Mouse (Mus musculus) naive thymus-derived CD4-positive, alpha-beta T cell, adult 2 months (primary cell): ENCODE results near the gene Kif14.
A peak's percentile ranks its signal among the peaks of the same experiment; 100 is the strongest.

Source experiments
- DNase-seq: peaks from one replicate; pipeline ENCODE4 v3.0.0-alpha.2; 2011; ENCODE audit warnings: low read depth

Kif14 gene

DNA sequence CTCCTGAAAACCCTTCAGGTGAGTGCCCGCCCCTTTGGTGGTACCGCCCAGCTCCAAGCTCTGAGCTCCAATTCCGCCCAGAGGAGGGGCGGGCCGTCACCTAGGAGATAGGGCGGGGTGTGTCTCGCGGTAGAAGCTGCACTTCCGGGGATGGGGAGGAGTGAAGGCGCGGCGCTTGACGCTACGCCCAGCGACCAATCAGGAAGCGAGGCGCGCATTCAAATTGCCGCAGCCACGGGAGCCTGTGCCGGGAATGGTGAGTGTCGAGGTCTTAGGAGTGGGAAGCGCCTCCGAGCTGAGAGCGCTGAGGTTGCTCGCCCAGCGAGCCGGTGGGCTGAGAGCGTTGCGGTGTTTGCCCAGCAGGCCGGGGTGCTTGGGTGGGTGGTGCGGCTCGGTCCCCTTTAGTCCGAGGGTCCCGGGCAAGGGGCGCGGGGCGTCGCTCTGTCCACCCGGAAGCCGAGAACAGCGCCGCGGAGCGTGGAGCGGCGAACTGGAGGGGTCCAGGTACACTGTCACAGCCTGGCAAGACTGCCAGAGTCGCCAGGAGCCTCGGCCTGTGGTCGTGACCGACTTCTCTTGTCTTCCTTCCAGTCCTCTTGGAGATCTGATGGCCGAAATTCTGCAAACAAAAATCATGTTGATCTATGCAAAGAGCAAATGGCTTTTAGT lies at the start of gene Kif14:
Gene Kif14 (plus strand): TSS at position 201 of the 669 bp plus-strand sequence.
- DNase-seq = peak; percentile 96

DNA sequence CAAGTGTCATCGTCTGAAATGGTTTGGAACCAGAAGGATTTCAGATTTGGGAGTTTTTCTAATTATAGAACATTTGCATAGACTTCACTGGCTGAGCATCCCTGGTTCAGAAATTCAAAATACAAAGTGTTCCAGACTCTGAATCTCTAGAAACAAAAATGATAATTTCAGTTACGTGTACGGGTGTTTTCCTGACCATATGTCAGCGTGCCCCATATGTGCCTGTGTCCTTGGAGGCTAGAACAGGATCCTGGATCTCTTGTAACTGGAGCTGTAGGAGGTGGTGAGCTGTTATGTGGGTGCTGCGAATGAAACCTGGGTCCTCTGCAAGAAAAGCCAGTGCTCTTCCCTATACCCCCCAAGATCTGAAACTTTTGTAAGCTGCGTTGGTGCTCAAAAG lies 47.8 kb upstream of the Kif14 start:
- no peak for DNase-seq

DNA sequence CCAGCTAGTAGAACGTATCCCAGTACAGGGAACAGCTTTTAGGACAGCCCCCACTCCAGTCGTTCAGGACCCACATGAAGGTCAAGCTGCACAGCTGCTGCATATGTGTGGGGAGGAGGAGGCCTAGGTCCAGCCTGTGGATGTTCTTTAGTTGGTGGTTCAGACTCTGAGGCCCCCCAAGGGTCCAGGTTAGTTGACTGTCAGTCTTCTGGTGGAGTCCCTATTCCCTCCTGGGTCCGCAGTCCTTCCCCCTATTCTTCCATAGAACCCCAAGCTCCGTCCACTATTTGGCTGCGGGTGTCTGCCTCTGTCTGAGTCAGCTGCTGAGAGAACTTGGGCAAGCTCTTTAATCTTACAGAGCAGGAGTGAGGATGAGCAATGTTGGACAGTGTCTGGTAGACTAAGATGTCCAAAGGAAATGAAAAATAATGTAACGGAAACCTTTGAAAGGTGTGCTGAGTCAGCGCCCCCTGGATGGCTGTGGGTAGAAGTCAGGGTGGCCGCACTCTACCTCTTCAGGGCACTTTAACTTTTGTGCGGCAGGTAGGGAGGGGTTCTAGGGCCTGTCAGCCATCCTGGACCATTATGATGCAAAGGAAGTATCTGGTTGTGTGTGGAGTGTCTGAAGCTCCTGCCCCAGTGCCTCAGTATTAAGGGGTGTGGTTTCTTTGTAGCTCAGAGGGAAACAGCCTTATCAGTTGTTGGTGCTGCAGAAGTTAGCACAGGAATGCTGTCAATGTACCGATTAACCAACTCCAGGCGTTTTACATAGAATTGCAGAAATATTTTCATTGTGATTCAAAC lies 38.8 kb upstream of the Kif14 start:
- DNase-seq = no peak

DNA sequence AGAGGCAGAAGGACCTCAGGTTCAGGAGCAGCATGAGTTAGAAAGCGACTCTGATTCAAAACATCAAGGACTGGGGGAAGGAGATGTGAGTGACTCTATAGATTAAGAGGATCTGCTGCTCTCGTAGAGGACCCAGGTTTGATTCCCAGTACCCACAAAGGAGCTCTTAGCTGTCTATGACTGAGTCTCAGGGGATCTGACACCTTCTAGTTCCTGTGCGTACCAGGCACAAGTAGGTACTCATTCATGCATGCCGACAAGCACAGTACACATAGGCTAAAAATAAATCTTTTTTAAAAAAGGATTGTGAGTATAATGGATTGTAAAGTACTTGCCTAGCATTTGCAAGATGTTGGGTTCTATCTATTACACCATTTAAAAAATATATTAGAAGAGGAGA lies 37.2 kb upstream of the Kif14 start:
- DNase-seq = no peak

DNA sequence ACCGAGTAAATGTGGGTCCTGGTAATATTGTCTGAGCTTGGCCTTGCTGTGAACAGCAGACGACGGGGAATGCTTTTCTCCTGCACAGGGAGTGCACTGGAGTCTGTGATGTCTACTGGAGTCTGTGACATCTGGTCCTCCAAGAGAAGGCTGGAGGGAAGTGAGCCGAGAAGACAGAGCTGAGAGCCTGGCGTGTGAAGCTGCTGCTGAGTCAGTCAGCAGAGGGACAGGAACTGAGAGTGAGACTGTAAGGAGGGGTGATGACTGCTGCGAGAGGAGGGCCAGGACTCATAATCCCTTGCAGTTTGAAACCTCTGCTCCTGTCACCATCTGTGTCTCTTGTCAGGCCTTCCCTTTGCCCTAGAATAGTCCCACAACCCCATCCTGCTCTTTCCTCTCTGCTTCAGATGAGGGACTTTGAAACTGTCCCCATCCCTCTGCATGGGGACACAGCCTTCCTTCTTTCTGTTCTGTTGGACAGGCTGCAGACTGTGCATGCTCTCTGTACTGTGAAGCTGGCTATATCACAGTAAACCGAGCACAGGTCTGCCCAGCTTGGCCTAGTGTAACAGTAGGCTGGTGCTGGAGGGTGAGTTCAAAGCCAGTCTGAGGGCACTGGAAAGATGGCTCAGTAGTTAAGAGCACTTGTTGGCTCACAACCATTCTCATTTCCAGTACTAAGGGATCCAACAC lies 35.9 kb upstream of the Kif14 start:
- no peak for DNase-seq

DNA sequence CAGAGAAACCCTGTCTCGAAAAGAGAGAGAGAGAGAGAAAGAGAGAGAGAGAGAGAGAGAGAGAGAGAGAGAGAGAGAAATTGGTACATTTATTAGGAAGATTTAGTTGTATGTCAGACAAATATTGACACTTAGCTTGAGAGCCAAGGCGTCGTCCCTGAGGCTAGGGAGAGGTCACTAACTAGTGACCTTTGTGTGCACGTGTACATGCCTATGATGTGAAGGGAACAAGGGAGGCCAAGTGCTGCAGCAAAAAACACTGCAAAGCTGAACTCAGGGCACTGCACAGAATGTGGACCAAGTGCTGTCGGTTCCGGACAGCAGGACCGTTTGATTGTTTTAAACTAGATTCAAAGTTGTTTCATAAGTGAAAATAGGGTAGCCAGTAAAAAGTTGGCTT lies 25.4 kb upstream of the Kif14 start:
- DNase-seq = no peak

DNA sequence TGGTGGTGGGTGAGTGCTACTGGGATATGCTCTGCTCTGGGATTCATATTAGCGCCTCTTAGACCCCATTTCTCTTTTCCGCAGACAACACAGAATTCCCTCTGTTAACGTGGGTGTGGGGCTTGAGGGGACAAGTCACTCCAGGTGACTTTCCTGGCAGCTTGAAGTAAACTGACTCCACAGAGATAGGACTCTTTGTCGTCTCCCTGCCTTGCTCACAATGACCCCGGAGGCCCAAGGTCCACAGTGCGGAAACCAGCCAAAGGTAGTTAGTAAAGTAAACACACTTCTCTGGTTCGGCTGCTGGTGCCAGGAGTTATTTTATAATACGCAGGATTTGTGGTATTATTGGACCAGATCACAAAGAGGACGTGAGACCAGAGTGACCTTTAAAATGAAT lies 23.3 kb upstream of the Kif14 start:
- DNase-seq = no peak

DNA sequence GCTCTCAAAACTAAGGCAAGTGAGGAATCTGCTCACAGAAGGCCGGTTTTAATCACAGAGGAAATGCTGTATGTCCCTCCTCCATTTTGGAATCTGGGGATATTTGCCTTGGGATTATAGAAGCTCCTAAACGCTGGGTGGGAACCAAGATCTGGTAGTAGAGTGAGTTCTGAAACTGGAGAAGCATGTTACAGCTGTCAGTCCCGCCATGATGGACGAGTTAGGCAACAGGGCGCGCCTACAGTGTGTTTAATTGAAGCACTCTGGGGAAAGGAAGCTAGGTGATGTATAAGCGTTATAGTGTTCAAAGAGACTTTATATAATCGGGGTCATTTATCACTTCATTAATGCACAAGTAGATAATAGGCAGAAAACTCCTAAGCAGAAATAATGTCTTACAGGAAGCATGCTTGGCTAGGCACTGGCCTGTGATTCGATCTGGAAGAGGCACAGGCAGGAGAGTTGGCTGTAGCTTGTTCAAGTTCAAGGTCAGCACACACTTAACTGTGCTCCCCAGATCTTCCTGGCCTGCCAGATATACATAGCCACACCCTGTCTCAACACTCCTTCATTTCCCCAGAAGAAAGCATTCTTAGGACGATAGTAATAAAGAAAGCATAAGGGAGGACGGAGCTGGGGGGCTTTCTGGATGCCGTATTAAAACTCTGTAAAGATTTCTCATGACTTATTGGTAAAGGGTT lies 21.4 kb upstream of the Kif14 start:
- DNase-seq = no peak

DNA sequence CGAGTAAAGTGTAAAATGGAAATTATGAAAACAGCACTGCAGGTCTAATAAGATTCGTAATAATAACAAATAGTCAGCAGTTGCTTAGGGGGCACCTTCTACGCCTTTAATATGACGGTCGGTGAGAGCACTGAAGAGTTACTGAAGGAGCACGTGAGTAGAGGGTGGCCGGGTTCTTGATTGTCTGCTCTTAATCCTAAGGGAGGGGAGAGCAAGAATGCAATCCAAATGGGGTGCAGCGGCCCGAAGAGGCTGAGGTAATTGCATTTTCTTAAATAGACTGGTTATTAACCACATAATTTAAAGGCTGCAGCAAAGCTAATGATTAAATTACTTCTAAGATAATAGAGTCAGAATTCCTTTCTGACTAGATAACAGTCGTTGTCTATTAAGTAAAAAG lies 19.2 kb upstream of the Kif14 start:
- no peak for DNase-seq

DNA sequence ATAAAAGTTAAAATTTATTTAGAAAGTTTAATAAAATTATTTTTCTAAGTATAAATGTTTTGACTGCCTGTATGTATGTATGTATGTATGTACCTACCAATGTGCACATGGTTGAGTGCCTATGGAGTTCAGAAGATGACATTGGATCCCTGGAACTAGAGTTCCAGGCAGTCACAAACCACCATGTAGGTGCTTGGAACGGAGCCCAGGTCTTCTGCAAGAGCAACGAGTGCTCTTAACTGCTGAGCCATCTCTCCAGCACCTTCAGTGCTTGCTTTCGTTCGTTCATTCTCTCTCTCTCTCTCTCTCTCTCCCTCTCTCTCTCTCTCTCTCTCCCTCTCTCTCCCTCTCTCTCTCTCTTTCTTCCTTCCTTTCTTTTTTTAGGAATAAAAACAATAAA lies 18.8 kb upstream of the Kif14 start:
- DNase-seq = no peak

DNA sequence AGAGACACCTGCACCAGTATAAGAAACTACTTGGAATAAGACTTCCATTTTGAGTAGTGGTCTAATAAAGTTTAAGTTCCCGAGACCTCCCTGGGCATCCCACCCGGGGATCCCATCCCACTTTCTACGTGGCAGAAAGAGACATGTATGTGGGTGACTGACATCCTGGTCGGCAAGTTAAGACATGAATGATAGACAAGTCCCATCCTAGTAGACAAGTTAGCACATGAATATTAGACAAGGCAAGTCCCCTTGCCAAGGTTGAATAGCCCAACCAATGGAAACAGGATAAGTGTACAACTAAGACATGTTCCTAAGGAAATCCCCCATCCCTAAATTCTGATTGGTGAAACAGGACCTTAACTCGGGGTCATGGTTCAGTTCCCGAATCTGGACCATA lies 16.6 kb upstream of the Kif14 start:
- no peak for DNase-seq

DNA sequence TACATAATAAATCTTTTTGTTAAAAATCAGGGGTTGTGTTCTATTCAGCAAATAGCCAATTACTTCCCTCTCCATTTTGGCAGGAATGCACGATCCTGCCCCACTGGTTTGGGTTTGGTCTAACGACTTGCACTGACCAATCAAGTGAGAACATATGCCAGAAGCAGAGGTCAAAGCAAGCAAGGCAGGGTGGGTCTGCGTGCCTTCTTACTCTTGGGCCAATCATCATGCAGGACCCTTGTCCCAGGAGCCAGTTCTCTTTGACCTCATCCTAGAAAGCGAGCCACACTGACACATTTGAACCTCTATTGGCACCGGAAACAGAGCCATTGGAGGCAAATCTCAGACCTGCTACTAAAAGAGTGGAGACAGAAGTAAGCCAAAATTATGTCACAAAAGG lies 15.9 kb upstream of the Kif14 start:
- DNase-seq = no peak

DNA sequence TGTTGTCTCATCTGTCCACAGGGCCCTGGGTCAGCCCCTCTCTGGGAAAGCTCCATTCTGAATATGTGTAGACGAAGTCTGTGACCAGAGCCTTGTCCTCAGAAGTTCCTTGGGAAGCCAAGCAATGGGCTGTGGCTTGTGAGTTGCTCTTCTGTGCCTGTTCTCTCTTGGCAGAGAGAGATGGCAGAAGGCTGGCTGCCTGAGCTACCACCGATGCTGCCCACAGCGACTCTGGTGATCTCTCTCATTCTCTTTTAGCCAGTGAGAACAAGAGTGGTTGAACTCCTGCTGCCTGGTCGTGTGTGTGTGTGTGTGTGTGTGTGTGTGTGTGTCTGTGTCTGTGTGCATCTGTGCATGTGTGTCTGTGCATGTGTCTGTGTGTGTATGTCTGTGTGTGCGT lies 13.7 kb upstream of the Kif14 start:
- DNase-seq = no peak

DNA sequence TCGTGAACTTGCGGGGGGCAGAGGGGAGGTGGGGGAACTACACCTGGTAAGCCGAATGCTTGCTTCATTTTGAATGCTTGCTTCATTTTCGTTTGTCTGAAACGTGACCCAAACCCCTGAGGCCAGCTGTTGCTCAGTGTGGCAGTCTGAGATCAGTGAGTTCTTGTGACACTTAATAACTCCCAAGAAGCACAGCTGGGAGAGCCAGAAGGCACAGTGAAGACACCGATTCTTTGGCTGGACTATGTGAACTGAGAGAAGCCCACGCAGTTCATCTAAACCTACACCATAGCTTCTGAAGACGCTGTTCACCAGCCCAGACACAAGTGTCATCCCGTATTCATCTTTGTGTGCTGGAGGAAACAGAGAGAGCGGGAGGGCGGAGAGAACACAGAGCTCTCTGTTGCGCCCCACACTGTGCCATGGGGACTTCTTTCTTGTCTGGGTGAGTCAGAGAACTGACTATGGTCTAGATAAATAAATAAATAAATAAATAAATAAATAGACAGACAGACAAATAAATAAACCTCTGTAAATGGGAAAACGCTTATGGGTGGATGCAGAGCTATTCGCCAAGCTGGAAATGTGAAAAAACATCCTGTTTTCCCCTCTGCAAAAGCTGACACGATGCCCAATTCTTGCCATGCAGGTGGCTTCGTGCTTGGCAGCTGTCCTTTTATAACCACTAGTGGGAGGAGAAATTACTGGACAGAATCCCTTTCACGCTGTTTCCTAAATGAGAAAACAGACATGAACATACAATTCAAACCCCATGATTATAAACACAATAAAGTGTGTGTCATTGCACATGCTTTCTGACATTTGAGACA lies 10.2 kb upstream of the Kif14 start:
- DNase-seq = no peak

DNA sequence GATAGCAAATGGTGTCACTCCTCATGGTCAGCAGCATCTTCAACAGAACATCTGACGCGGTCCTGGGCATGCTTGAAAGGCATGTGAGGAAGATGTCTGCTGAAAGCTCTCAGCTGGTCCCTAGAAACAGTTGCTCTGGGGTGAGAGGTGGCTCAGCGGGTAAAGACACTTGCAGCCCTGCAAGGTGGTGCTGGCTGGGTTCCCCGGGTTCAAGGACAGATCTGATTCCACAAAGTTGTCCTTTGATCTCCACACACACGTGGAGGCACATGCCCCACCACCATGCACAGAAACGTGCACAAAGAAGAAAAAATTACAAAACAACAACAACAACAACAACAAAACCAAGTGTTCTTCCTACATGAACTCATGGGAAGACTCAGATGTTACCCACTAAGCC lies 9.4 kb upstream of the Kif14 start:
- DNase-seq = no peak

DNA sequence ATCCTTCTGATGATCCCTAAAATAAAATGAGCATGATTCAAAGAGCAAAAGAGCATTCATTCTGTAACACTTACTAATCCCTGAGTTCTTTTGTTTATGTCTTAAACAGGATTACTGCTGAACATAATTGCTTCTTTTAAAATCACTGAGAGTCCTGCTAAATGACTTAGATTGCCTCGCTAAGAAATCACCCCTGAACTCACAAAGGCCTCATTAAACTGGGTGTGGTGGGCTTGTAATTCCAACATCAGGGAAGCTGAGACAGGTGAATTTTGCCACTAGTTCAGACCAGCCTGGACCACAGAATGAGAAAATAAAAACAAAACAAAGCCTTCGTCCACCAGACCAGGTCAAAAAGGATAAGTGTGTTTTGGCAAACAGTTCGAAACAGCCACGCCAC lies 8.7 kb upstream of the Kif14 start:
- no peak for DNase-seq

DNA sequence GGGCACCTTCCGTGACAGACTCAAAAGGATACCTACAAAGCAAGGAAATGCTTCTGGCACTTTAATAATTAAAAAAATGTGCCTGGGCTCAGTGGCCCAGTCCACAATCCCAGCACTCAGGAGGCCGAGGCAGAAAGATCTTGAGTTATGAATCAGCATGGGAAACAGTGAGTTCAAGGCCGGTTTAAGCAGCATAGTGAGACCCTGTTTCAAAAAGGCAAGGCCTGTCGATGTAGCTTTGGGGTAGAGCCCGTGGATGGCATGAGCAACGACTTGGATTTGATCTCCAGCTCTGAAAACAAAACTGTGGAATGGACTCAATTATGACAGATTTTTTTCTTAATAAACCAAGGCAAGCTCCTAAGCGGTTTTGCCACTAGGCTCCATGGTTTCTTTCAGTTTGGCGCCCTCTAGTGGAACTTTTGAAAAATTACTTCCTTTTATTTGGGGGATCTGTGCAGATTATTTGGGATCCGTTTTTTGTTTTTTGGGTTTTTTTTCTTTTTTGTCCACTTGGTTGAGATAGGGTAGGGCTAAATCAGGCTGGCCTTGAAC lies 7.4 kb upstream of the Kif14 start:
- peak; percentile 76 for DNase-seq

DNA sequence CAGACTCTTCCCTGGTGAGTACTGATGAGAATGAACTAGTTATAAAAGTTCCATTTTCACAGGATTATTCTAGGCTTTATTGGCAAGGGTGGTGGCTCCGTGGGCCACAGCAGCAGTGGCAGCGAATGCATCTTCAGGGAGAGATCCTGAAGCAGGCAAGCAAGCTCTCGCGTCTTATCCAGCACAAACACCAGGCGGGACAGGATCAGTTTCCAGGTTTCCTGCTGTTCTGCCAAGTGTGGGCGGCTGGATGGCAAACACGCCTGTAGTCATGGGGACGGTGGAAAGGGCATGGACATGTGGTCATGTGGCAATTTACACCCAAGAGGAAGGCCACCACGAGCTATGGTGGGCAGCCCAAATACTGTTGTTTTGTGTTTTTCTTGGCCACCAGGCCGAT lies 3.7 kb upstream of the Kif14 start:
- no peak for DNase-seq

DNA sequence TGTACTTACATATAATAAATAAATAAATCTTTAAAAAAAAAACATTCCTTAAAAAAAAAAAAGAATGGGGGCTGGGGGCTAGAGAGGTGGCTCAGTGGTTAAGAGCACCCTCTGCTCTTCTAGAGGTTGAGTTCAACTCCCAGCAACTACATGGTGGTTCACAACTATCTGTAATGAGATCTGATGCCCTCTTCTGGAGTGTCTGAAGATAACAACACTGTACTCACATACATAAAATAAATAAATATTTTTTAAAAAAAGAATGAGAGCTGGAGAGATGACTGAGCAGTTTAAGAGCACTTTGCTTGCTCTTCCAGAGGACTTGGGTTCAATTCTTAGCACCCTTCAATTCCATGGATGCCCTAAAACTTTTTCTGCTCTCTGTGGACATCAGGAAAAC lies 975 bp upstream of the Kif14 start:
- DNase-seq = no peak

DNA sequence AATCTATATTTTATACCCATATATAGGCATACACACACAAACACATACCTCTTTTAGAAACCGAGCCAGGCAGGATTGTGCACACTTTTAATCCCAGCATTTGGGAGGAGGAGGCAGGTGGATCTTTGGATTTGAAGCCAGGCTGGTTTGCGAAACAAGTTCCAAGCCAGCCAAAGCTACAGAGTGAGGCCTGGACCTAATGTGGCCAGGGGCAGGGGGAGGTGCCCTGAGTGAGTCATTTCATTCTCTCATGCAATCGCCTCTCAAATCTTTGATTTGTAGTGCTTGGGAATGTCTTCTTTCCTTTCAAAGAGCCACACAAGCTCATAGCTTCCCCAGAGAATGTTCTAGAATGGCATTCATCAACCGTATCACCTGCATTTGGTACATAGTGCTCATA lies 3.3 kb downstream of the Kif14 start:
- DNase-seq = no peak

DNA sequence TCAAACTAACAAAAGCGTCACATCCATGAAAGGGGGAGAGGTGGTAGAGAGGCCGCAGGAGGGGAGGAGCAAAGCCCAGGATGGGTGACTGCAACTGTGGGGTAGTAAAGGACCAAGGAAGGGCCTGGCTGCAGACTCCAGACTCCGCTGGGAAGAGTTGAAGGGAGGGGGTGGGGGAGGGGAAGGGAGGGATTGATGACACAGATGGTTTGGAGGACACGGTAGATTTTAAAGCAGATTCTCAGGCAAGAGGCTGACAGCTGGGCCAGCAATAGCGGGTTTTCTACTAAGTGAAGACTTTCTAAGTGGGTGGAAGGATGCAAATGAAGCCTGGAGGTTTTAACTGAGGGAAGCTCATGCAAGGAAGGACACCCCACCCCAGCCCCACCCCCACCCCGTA lies 4.3 kb downstream of the Kif14 start:
- no peak for DNase-seq
